Mouse (Mus musculus) cerebellum, adult 2 months (tissue): ENCODE results near the gene Stk10.

Experiments
- CTCF ChIP-seq: fragments of 200-500 bp; IDR thresholded peaks from 2 replicates; pipeline ENCODE4 v1.5.1; 2011; ENCODE audit warnings: low read depth, mild to moderate bottlenecking, control low read depth, low read length, moderate library complexity, borderline replicate concordance; ENCODE audit not compliant: insufficient read depth
- POLR2A ChIP-seq: fragments of 200-500 bp; IDR thresholded peaks from 2 replicates; pipeline ENCODE4 v1.6.1; 2011; ENCODE audit warnings: low read length, control low read depth, borderline replicate concordance; ENCODE audit not compliant: insufficient read depth

GRCm38 (mm10) chr11:32530151-32530550, 3.0 kb upstream of the Stk10 start:
- TF ChIP-seq CTCF (no peak), POLR2A (no peak)
